Mouse (Mus musculus) large intestine, adult 2 months (tissue): ENCODE data around the gene Ankrd33. TPM values are rescaled to one million over a fixed set of nuclear protein-coding genes. Genes with fewer than 3 reads are reported as not detected.

ENCODE experiments used
- DNase-seq: peaks from one replicate; pipeline ENCODE4 v3.0.0-alpha.2; 2012; ENCODE audit warnings: low read depth, low spot score
- WGBS: fragments of 180-500 bp; shearing (Covaris S2); methylation state at CpG from one replicate; pipeline ENCODE4 v1.1.7; 2018; 5-methylcytosine and 5-hydroxymethylcytosine counted together
- polyA plus RNA-seq: library from polyadenylated mRNA; depleted of rRNA; stranded (reverse); fragments of >200 nt; gene quantifications from 2 replicates; pipeline ENCODE4 v1.2.3, GENCODE M21; 2012; rRNA removed

Gene Ankrd33
- not detected in 2 replicates for polyA plus RNA-seq

DNA sequence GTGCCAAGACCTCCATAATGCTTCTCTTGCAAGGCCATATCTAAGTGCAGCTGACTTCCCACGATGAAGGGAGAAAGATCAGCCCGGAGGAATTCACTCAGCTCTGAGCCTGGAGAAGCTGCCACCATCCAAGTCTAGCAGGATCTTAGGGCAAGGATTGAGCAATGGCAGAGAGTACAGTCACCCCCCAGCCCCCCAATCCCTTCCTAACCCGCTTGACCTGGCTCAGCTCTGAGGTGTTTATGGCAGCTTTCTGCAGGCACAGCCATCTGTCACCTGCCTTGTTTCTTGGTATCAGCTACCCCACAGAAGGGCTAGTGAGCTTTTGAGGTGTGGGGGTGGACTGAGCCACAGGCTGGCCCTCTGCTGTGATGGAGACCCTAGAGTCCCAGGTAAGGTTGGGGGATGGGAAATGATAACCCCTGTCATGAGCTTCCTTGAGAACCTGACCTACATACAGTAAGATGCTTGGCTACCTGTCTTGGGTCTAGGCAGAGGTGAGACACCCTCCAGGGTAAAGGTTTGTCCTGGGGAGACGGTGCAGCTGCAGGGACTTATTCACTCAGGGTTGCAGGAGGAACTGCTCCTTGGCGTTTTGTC is at the start of gene Ankrd33:
Gene Ankrd33, plus strand, starts transcription at position 245 of the 600 bp plus-strand sequence.
- 78% methylated on average over 5 of the region's 5 CpGs for WGBS
- no peak for DNase-seq

DNA sequence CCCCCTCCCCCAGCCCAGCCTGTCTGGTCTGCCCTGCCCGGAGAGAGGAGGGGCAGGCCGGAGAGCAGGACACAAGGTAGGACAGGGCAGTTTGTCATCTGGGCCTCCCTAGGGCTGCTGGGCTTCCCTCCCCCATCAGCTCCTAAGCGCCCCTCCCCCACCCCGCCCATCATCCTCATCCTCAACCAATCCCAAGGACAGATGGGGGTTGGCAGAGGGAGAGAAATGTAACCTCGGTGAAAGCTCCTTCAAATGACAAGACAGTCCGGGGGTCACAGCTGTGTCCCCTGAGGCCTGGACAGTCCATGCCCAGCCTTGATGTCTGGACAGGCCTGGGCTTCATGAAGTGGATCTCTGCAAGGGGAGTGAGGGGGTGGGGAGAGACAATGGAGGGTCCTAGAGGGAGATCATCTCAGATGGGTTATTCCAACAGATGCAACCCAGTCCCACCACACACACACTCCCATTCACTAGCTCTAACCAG is 49.1 kb upstream of the Ankrd33 start:
- no peak for DNase-seq
- 60% methylated on average over 6 of the region's 6 CpGs for WGBS

DNA sequence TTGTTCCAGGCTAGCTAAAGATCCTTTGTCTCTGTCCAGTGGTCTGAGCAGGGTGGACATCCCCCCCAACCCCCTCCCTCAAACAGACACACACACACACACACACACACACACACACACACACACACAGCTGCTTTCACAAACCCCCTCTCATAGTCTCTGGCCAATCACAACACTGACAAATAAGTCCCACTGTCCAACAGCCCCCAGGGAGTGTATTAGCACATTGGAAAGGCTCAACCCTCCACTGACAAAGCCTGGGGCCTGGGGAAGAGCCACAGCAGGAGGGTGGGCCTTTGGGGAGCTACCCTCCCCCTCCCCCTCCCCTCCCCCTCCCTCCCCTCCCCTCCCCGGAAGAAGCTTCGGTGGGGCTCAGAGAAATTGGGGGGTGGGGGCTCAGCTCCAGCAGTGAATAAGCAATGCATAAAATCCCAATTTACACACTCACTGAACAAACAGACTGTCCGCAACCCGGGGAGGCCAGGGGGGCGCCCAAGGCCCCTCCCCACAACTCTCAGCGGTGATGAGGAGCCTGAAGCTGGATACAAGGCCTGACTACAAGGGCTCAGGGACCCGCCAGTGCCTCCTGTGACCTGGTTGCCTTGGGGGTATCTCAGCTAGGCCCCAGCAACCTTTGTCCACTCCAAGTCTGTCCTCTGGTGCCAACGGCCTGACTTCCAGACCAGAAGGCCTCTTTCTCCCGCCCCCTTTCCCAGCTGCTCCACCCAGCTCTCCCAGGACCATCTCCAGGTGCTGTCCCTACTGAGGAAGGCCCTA is 48.4 kb upstream of the Ankrd33 start:
- DNase-seq = no peak
- 60% methylated on average over 7 of the region's 9 CpGs for WGBS

DNA sequence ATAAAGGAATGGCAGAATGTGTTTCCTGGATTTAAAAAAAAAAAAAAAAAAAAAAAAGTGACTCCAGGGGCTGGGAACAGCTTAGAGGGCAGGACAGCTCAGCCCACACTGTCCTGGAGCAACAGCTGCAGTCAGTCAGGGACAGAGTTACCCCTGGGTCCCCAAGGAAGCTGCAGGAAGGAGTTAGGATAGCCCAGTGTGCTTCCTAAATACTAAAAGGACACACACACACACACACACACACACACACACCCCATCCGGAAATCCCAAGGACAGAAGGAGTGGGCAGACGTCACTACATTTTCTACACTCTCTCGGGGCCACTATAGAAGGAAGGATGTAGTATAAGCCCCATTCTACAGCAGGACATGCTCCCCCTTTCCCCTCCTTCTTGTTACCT is 47.5 kb upstream of the Ankrd33 start:
- 71% methylated on average over 3 of the region's 3 CpGs for WGBS
- DNase-seq = no peak

DNA sequence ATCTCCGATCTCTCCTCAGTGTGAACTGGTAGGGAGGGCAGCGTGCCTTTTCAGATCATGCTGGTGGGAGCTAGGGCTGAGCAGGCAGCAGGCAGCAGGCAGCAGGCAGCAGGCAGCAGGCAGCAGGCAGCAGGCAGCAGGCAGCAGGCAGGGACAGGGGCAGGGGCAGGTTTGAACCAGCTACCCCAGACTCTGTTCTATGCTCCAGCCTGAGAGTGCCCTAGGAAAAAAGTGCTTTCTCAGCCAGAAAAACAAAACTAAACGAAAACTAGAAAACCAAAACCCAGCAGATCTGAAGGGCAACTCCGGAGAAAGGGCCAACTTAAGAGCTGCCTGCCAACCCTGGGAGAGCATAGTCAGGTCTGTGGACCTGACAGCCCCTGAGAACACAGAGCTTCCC is 46.9 kb upstream of the Ankrd33 start:
- no peak for DNase-seq

DNA sequence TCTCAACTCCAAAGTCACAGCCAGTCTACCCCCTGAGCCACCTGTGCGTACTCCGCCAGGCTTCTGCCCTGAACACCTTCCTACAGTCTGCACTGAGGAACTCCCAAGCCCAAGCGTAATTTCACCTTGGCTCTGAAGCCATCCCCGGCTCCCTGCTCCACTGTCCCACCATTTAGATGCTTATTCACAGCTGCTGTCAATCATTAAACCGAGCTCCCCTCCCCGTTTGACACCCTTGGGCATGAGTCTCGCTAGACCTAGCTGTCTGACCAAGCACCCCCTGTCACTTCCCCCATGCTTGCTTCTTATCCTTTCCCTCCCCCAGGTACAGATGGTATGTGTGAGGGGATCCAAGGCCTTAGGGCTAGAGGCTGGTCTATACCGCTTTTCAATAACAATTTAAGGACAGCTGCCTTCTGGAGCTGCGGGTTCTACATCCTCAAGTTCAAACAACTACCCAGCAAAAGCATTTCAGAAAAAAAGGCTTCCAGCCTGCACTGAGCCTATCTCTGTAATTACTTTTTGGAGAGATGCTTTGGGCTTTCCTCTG is 45.8 kb upstream of the Ankrd33 start:
- DNase-seq = no peak
- WGBS = 33% methylated on average over 9 of the region's 9 CpGs

More for the DNA sequence above, 46.9 kb upstream of the Ankrd33 start:
- WGBS = 78% methylated on average over 4 of the region's 4 CpGs

DNA sequence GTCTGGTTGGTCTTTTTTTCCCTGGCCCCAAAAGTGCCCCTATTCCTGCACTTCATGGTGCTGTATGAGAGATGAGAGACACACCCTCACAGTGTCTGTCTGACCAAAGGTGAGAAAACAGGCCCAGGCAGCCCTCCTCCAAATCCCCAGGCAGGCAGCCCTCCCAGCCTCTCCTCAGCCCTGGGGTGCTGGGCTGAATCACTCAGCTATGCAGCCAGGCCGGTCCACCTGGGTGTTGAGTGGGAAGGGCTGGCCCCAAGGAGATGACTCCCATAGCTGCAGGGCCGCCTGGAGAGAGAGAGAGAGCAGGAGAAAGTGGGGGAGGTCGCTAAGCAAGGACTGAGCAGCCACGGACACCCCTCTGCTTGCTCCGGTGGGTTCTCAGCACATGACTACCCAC is 44.8 kb upstream of the Ankrd33 start:
- no peak for DNase-seq
- WGBS = 35% methylated on average over 5 of the region's 5 CpGs

DNA sequence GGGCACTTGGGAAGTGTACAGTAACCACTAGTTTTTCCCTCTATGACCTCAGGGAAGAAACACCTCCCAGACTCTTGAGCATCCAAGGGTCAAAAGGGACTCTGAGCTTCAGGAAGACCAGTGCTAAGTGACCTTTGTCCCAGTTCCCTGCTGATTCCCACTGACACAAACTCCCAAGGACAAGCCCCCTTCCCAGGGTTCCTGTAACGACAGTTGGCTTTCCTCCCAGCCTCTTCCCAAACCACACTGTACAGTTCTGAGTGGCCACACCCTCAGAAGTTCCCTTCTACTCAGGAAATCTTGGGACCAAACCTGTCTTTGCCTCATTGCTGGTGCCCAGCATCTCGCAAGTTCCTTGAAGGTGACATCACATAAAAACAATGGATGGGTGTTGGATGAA is 42.8 kb upstream of the Ankrd33 start:
- 51% methylated on average over 2 of the region's 2 CpGs for WGBS

DNA sequence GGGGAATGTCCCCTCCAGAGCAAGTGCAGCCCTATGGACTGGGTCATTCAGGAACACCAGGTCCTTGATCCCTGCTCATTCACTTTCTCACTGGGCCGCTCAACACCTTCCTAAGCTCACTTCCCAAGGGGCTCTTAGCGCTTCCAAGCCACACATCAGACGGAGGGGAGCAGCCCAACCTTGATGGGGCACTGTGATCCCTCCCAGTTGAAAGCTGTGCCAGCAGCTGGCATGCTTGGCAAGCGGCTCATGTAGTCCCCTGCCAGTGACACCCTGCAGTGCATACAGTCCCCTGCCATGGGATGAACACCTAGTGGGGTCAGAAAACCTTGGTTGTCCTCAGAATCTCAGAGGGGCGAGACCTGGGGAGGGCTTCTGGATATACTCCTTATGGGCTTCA is 41.5 kb upstream of the Ankrd33 start:
- WGBS = 86% methylated on average over 5 of the region's 5 CpGs
- DNase-seq = no peak

More for the DNA sequence above, 42.8 kb upstream of the Ankrd33 start:
- DNase-seq = no peak

DNA sequence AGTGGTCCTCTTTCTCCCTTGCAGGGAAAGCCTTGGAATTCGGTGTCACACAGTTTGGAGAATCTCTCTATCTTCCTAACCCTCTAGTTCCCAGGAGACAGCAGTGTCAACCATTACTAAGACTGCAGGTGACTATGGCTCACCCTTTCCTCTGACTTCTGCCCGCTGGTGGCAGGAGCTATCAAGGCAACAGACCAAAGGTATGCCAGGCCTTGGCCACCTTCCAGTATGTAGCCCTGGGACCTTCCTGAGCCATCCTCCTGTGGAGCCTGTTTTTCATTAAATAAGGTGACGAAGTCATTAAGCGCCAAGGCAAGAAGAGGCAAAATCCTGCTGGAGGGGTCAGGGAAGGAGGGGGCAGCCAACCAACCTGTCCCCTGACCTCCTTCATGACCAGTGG is 40.4 kb upstream of the Ankrd33 start:
- no peak for DNase-seq
- WGBS = 60% methylated on average over 4 of the region's 4 CpGs

DNA sequence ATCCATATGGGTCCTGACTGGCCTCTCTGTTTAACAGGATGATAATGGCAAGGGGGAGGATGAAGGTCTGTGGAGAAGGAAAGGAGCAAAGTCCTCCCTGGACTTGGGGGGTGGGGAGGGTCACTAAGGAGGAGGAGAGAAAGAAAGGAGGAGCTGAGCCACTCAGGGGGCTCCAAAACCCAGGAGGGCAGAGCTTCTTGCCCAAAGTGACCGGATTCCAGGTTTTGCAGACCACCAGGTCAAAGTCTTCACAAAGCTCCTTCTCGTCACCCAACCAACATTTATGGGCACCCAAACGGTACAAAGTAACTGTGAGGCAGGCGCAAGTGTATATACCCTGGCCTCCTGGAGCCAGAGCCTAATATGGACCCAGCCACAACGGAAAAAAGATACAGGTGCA is 39.9 kb upstream of the Ankrd33 start:
- no peak for DNase-seq

DNA sequence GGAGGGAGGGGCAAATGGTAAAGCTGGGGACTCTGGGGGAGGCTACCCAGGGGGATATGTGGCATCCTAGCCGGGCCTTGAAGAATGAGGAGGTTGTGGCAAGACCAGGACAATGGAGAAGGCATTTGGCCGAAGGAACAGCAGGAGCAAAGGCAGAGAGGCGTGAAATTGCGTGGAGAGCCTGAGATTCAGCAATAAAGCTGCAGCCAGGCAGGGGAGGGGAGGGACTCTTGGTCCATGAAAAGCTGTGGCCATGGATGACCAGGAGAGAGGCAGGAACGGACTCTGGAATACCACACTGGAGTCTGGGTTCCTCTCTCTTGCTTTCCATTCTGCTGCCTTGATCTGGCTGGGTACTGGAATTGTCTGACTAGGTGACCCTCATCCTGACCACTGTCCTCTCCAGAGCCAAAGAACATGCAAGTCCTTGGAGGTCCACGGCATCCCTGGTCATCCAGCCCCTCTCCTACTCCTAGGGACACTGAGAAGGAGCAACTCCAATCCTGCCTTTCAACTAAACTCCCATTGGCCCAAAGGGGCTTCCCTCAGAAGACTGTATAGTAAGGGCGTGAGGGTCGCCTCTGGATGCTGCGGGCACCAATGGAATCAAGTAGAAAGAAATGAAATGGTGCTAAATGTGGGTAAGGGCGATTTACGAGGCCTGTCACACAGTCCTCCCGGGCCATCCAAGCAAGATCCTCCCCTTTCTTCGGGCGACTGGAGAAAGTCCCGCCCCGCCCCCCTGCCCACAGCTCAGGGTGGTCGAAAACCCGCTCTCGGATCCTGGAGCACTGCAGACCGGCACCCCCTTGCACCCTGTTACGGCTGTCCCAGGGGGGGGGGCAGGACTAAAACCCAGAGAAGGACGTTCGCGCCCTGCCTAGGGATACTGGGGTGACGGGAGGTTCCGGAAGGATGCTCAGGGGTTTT is 39.2 kb upstream of the Ankrd33 start:
- WGBS = 43% methylated on average over 26 of the region's 26 CpGs
- no peak for DNase-seq

More for the DNA sequence above, 39.9 kb upstream of the Ankrd33 start:
- 55% methylated on average over 5 of the region's 5 CpGs for WGBS

DNA sequence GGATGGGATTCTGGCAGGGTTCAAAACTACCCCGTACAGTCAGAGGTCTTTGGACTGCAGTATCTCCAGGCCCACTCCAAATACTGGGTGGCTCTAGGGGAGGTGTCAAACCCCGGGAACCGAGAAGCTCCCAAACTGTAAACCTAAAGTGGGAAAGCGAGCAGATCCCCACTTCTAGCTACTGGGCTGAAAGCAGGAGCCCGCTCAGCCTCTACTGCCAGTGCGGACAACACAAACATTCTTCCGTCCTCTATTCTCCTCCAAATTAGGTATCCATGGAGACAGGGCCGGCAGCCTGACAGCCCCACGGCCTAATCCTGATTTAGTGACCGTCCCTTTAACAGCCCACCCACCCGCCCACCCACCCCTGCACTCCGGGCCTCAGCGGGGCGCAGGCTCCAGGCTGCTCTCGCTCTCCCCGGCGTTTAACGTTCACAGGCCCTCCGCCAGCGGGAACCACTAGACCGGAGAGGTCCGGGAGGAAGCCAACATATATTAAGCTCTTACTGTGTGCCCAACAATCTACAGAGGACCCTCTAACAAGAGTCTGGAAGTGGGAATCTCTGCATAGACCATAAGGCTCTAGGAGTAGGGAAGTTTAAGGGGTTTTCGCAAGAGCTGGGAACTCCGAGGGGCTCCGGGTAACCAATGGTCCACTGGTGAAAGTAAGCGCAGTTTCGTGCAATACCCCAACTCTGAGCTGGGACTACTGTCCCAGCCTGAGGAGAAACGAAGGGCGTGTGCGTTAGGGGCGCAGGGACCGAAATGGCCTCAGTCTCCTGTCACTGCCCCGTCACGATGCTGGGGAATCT is 38.3 kb upstream of the Ankrd33 start:
- no peak for DNase-seq

DNA sequence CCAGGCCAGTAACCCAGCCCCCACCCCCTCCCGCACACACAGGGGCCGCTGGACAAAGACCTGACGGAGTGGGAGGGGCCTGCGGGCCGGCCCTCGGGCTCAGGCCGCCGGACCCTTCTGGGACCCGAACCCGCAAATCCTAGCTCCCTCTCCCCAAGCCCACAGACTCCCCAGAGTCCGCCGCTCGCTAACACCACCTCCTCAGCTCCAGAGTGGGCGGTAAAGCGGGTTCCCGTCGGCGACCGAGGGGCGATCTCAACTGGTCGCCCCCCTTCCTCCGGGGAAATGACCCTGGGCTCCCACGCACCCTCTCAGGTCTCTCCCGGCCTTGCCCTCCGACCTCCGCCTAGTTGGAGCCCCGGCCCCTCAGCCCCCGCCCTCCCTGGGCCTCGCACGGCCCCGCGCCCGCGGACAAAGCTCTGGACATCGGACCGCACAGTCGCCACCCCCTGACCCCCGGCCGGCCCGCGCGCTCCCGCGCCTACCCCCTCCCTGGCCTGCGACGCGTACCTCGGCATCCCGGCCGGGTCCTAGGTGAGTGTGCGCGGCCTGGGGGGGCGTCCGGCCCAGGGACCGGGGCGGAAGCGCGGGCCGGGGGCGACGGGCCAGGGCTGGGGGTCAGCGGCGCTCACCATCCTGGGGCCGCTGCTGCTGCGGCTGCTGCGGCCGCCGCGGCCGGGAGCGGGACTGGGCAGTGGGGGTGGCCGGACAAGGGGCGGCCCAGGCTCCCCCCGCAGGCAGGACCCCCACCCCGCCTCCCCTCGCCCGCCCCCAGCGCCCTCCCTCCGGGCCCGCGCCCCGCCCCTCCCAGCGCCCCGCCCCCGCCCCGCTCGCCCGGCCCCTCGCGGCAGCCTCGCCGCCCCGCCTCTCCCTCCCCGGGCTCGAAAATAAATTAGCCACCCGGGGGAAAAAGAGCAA is 37.5 kb upstream of the Ankrd33 start, which contains the start of gene Fignl2:
Gene Fignl2, minus strand, starts transcription at position 755 of the 918 bp plus-strand sequence.
- WGBS = 4% methylated on average over 64 of the region's 96 CpGs
- DNase-seq = no peak

More for the DNA sequence above, 38.3 kb upstream of the Ankrd33 start:
- 29% methylated on average over 34 of the region's 34 CpGs for WGBS

DNA sequence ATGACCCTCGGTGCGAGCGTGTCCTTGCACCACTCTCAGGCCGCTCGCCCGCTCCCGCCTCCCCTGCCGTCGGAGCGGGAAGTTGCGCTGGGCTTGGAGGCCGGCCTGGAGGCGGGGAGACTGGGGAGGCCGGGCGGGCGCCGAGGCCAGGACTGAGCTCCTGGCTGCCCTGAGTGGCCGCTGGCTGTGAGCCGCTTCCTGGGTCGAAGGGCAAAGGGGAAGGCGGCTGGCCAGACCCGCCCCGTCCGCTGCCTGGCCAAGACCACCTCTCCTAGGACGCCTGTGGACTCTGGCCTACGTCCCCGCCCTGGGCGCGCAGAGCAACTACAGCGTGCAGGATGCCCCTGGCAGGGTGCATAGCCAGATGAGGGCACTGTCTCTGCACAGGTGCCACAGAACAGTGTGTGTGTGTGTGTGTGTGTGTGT is 36.8 kb upstream of the Ankrd33 start:
- WGBS = 1% methylated on average over 30 of the region's 30 CpGs
- peak; percentile 60 for DNase-seq

DNA sequence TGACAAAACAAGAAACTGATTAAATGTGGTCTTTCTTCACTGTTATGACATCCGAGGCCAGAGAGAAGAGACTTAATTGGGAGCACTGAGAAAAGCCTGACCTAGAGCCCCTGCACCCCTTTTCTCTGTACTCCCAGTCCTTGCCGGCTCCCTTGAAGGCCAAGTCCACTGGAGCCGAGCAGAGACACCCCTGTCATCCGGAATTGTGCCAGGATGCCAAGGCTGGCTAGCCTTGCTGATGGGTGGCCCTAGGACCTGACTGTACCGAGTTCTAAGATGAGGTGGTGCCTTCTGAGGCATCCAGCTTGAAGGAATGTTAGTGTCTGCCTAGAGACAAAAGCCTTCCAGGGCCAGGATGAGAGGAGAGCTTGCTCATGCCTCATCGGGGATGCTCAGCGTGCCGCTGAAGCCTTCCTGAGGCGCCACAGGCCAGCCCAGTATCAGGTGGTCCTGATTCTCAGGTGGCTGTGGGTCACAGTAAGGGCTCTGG is 35.5 kb upstream of the Ankrd33 start:
- WGBS = 89% methylated on average over 9 of the region's 9 CpGs
- no peak for DNase-seq

DNA sequence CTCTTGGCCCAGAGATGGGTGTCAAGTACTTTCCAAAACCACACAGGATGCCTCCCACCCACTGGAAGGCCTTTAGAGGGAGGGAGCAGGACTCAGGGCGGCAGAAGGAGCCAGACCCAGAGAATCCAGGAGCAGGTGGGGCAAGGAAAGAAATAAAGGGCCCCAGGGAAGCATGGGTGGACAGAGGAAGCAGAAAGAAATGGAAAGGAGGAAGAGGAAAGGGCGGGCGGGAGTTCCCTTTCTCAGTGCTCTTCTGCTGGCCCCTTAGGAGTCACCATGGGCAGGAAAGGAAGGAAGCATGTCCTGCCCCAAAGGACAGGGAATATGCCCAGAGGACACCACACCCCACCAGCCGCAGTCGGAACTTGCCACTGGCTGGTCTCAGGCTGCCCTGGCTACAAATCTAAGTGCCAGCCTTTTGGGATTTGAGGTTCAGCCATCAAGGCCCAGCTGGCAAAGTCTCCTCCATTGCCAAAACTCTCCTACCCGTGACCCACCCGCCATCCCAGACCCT is 34.5 kb upstream of the Ankrd33 start:
- 84% methylated on average over 7 of the region's 7 CpGs for WGBS

More for the DNA sequence above, 34.5 kb upstream of the Ankrd33 start:
- no peak for DNase-seq
